Mouse (Mus musculus) heart, postnatal 0 days (tissue): ENCODE data around the gene Grb10. TPM values are rescaled to one million over a fixed set of nuclear protein-coding genes. Genes with fewer than 3 reads are reported as not detected.

ENCODE experiments used
- ATAC-seq: fragments of 200-750 bp; cut with Nextera tagmentation; 2 replicates; pipeline ENCODE4 v1.8.0; 2017; ENCODE audit warnings: low read depth, moderate number of reproducible peaks, moderate library complexity; ENCODE audit not compliant: insufficient read depth
- DNase-seq: peaks from one replicate; pipeline ENCODE4 v3.0.0-alpha.2; 2016; ENCODE audit warnings: low spot score
- H3K27ac ChIP-seq: fragments of 300-500 bp; sonication (generic); 2 replicates; pipeline ENCODE4 v1.5.1; 2014; ENCODE audit warnings: low read depth, mild to moderate bottlenecking
- H3K27me3 ChIP-seq: fragments of 300-500 bp; sonication (generic); 2 replicates; pipeline ENCODE4 v1.6.1; 2014; ENCODE audit warnings: low read length, mixed read lengths; ENCODE audit not compliant: control insufficient read depth, insufficient read depth
- H3K36me3 ChIP-seq: fragments of 300-500 bp; sonication (generic); replicated peaks from 2 replicates; pipeline ENCODE4 v1.6.1; 2014; ENCODE audit warnings: low read length, mixed read lengths; ENCODE audit not compliant: control insufficient read depth, insufficient read depth
- H3K4me1 ChIP-seq: fragments of 300-500 bp; sonication (generic); 2 replicates; pipeline ENCODE4 v1.6.1; 2014; ENCODE audit warnings: antibody characterized with exemption; ENCODE audit not compliant: control insufficient read depth, insufficient read depth
- H3K4me2 ChIP-seq: fragments of 300-500 bp; sonication (generic); 2 replicates; pipeline ENCODE4 v1.6.1; 2014; ENCODE audit warnings: low read depth, mild to moderate bottlenecking, low read length, moderate library complexity
- H3K4me3 ChIP-seq: fragments of 300-500 bp; sonication (generic); 2 replicates; pipeline ENCODE4 v1.5.1; 2014; ENCODE audit warnings: low read depth, low read length
- H3K9ac ChIP-seq: fragments of 300-500 bp; sonication (generic); replicated peaks from 2 replicates; pipeline ENCODE4 v1.6.1; 2014; ENCODE audit warnings: low read depth, low read length, mixed read lengths
- H3K9me3 ChIP-seq: fragments of 300-500 bp; sonication (generic); replicated peaks from 2 replicates; pipeline ENCODE4 v1.6.1; 2016; ENCODE audit warnings: low read length; ENCODE audit not compliant: control insufficient read depth
- CTCF ChIP-seq: IDR thresholded peaks from 2 replicates; pipeline ENCODE4 v1.5.1; 2016; ENCODE audit warnings: antibody characterized with exemption, control low read depth, low read depth
- EP300 ChIP-seq: IDR thresholded peaks from 2 replicates; pipeline ENCODE4 v1.6.1; 2016; ENCODE audit warnings: antibody characterized with exemption, low read depth
- WGBS: fragments of 180-500 bp; shearing (Covaris S2); extraction: QIAGEN DNeasy Blood & Tissue Kit; methylation state at CpG from one replicate; pipeline ENCODE4 v1.1.7; 2014; 5-methylcytosine and 5-hydroxymethylcytosine counted together
- polyA plus RNA-seq: library from polyadenylated mRNA; unstranded; fragments of >200 nt; fragmentation: Nextera tagmentation; extraction: Ambion mirVana; gene quantifications from 2 replicates; pipeline ENCODE4 v1.2.1, GENCODE M21; 2015
- total RNA-seq: library from RNA; depleted of rRNA; stranded (reverse); fragments of >200 nt; gene quantifications from 2 replicates; pipeline ENCODE4 v1.2.3, GENCODE M21; 2014; ENCODE audit warnings: low replicate concordance

The Grb10 gene
- total and polyA plus RNA-seq, 2 experiments from 2014 or later = 200 to 687 TPM

GRCm38 (mm10) chr11:11953364-11954114 lies 84.9 kb downstream of the Grb10 start:
- DNase-seq = no peak
- Histone ChIP-seq H3K27me3 (no peaks in the 10 kb centered on the region), H3K36me3 (peaks cover 39% of the 10 kb centered on the region), H3K9ac (no peak overlapping the region; the same call in 1 of the 2 replicates), H3K9me3 (no peaks in the 10 kb centered on the region), H3K4me3 (no peak overlapping the region), H3K27ac (peak overlapping the region; percentile 98), H3K4me1 (peaks cover 68% of the 10 kb centered on the region), H3K4me2 (no peak overlapping the region)
- ATAC-seq = no peak
- 47% methylated on average over 11 of the region's 11 CpGs for WGBS
- TF ChIP-seq CTCF (no peak), EP300 (no peak)

GRCm38 (mm10) chr11:11952569-11952968 lies 85.9 kb downstream of the Grb10 start:
- Histone ChIP-seq H3K27ac (peak overlapping the region; percentile 98), H3K36me3 (peaks cover 45% of the 10 kb centered on the region)

GRCm38 (mm10) chr11:11948988-11949365 lies 89.5 kb downstream of the Grb10 start:
- no peak overlapping the region for H3K4me3 ChIP-seq
- H3K27ac ChIP-seq = peak overlapping the region; percentile 75
- H3K27me3 ChIP-seq = no peaks in the 10 kb centered on the region
- 48% methylated on average over 4 of the region's 4 CpGs for WGBS
- peaks cover 60% of the 10 kb centered on the region for H3K36me3 ChIP-seq
- H3K9ac ChIP-seq = 0 out of 2 replicates have a peak overlapping the region, but pooled peaks have one; percentile 11
- peak; percentile 40 for ATAC-seq
- TF ChIP-seq CTCF = no peak
- no peak for TF ChIP-seq EP300
- H3K4me2 ChIP-seq = no peak overlapping the region
- no peaks in the 10 kb centered on the region for H3K9me3 ChIP-seq
- no peak for DNase-seq
- H3K4me1 ChIP-seq = peaks cover 47% of the 10 kb centered on the region

More at GRCm38 (mm10) chr11:11952569-11952968, 85.9 kb downstream of the Grb10 start:
- no peak for ATAC-seq
- DNase-seq = no peak
- H3K9ac ChIP-seq = no peak overlapping the region
- TF ChIP-seq EP300 (no peak), CTCF (no peak)
- WGBS = 79% methylated on average over 1 of the region's 1 CpGs
- no peaks in the 10 kb centered on the region for H3K27me3 ChIP-seq
- no peaks in the 10 kb centered on the region for H3K9me3 ChIP-seq
- H3K4me2 ChIP-seq = no peak overlapping the region
- H3K4me3 ChIP-seq = no peak overlapping the region
- H3K4me1 ChIP-seq = peaks cover 72% of the 10 kb centered on the region

- DNase-seq (no peak), ATAC-seq (peak; percentile 24; the same call in 1 of the 2 replicates)
- peak overlapping the region; percentile 75 for H3K27ac ChIP-seq
- H3K27me3 ChIP-seq = no peaks in the 10 kb centered on the region
- H3K9me3 ChIP-seq = no peaks in the 10 kb centered on the region
- WGBS = 29% methylated on average over 9 of the region's 9 CpGs
- peak overlapping the region; percentile 11; the same call in 1 of the 2 replicates for H3K9ac ChIP-seq
- TF ChIP-seq EP300 (no peak), CTCF (no peak)
- H3K4me2 ChIP-seq = no peak overlapping the region
- H3K4me1 ChIP-seq = peaks cover 42% of the 10 kb centered on the region
- no peak overlapping the region for H3K4me3 ChIP-seq
- H3K36me3 ChIP-seq = peaks cover 66% of the 10 kb centered on the region
These were observed 90.0 kb downstream of the Grb10 start for GRCm38 (mm10) chr11:11948321-11948987.

- Histone ChIP-seq H3K4me3 (no peak overlapping the region), H3K27ac (peak overlapping the region; percentile 75), H3K9ac (no peak overlapping the region), H3K4me1 (peaks cover 37% of the 10 kb centered on the region), H3K36me3 (peaks cover 72% of the 10 kb centered on the region), H3K27me3 (no peaks in the 10 kb centered on the region), H3K4me2 (no peak overlapping the region), H3K9me3 (no peaks in the 10 kb centered on the region)
- WGBS = 69% methylated on average over 5 of the region's 5 CpGs
- TF ChIP-seq CTCF (no peak), EP300 (no peak)
- DNase-seq (no peak), ATAC-seq (no peak)
These were observed 90.6 kb downstream of the Grb10 start for GRCm38 (mm10) chr11:11947857-11948256.
